Mouse (Mus musculus): ENCODE measurements around the gene Olfr222.

Gene Olfr222

DNA sequence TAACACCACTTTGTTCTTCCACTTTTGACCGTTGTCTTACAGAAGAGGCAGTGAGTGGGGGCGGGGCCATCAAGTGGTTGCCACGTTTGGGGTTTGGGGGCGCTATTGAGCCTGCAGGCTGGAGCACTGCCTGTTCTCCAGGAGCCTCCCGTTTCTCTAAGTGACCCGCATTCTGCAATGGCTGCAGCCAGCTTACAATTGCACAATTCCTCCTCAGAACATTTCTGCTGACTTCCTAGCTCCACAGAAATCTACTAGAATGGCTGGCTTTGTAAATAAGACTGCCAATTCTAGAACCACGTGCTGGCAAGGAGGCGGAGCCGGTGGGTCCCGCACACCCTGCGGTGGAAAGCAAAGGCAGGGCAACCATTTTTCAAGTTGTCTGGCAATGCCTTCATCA, 37.6 kb downstream of the Olfr222 start:
- DNase-seq, result no peak

- DNase-seq, result peak; percentile 17
These were observed 38.6 kb downstream of the Olfr222 start for GRCm38 (mm10) chr11:59537218-59538130.

DNA sequence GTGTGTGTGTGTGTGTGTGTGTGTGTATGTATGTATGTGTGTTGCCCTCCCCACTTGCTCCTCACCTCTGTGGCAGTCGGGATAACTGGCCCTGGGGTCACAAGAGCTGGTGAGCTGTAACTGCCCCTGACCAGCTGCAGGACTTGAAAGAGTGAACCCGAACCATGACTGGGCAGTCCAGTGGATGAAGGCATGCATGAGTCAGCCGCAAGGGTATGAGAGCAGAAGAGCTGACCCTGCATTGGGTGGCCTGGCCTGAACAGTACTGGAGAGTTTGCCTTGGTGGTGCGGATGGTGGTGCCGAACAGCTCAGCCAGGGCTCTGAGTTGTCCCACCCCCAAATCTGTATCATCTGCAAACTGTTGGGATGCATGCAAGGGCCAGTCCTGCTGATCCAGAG, 44.5 kb downstream of the Olfr222 start:
- no peak for DNase-seq

- peak; percentile 82 for DNase-seq
These were observed 45.0 kb downstream of the Olfr222 start for GRCm38 (mm10) chr11:59530870-59531535.

GRCm38 (mm10) chr11:59530221-59530620, 45.8 kb downstream of the Olfr222 start:
- DNase-seq, result no peak

GRCm38 (mm10) chr11:59526472-59527080, 49.5 kb downstream of the Olfr222 start, which contains the start of gene Zkscan17:
Gene Zkscan17 (minus strand): TSS chr11:59526751.
- no peak for DNase-seq

DNA sequence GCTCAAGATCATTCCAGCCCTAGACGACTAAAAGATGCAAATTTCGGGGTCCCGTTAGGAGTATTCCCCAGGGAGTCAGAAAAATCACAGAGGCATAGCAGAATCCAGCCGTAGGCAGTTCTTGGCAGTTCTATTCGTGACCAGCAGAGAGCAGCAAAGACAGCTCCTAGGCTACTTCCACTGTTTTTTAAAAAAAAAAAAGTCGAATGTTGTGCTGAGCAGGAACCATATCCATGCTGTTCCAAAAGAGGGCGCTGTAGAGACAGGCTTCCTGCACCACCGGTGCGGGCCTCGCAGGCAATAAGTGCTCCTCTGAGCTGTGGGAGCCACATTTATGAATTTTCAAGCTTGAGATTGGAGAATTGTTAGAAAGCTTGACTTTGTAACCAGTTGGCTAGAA, 50.8 kb downstream of the Olfr222 start:
- DNase-seq, result peak; percentile 76

- no peak for DNase-seq
These were observed 51.9 kb downstream of the Olfr222 start for GRCm38 (mm10) chr11:59524150-59524549.
